Mouse (Mus musculus) hindbrain, embryonic 11.5 days (tissue): ENCODE results near the gene Slc22a8. TPM values are rescaled to one million over a fixed set of nuclear protein-coding genes. Genes with fewer than 3 reads are reported as not detected.

Source experiments
- ATAC-seq: fragments of 200-750 bp; cut with Nextera tagmentation; 2 replicates; pipeline ENCODE4 v1.8.0; 2017; ENCODE audit warnings: mild to moderate bottlenecking, moderate TSS enrichment, moderate library complexity; ENCODE audit not compliant: low FRiP score
- DNase-seq: peaks from one replicate; pipeline ENCODE4 v3.0.0-alpha.2; 2015; ENCODE audit warnings: low spot score
- H3K27ac ChIP-seq: fragments of 300-500 bp; sonication (generic); 2 replicates; pipeline ENCODE4 v1.5.1; 2014; ENCODE audit warnings: mild to moderate bottlenecking, low read depth, low read length
- H3K27me3 ChIP-seq: fragments of 300-500 bp; sonication (generic); 2 replicates; pipeline ENCODE4 v1.6.1; 2014; ENCODE audit warnings: mild to moderate bottlenecking, low read length, moderate library complexity, mixed read lengths; ENCODE audit not compliant: control insufficient read depth, insufficient read depth
- H3K36me3 ChIP-seq: fragments of 300-500 bp; sonication (generic); 2 replicates; pipeline ENCODE4 v1.6.1; 2014; ENCODE audit warnings: mild to moderate bottlenecking, low read length, moderate library complexity, mixed read lengths; ENCODE audit not compliant: control insufficient read depth, insufficient read depth
- H3K4me1 ChIP-seq: fragments of 300-500 bp; sonication (generic); replicated peaks from 2 replicates; pipeline ENCODE4 v1.6.1; 2014; ENCODE audit warnings: low read length, mixed read lengths; ENCODE audit not compliant: control insufficient read depth, insufficient read depth
- H3K4me2 ChIP-seq: fragments of 300-500 bp; sonication (generic); replicated peaks from 2 replicates; pipeline ENCODE4 v1.6.1; 2014; ENCODE audit warnings: mild to moderate bottlenecking, low read depth, low read length
- H3K4me3 ChIP-seq: fragments of 300-500 bp; sonication (generic); 2 replicates; pipeline ENCODE4 v1.5.1; 2014; ENCODE audit warnings: low read depth, low read length
- H3K9ac ChIP-seq: fragments of 300-500 bp; sonication (generic); 2 replicates; pipeline ENCODE4 v1.6.1; 2014; ENCODE audit warnings: low read depth, low read length
- H3K9me3 ChIP-seq: fragments of 300-500 bp; sonication (generic); 2 replicates; pipeline ENCODE4 v1.6.1; 2016; ENCODE audit warnings: low read length; ENCODE audit not compliant: control insufficient read depth
- WGBS: fragments of 180-500 bp; shearing (Covaris S2); extraction: QIAGEN DNeasy Blood & Tissue Kit; methylation state at CpG from one replicate; pipeline ENCODE4 v1.1.7; 2014; 5-methylcytosine and 5-hydroxymethylcytosine counted together
- polyA plus RNA-seq: library from polyadenylated mRNA; unstranded; fragments of >200 nt; fragmentation: Nextera tagmentation; extraction: Ambion mirVana; gene quantifications from 2 replicates; pipeline ENCODE4 v1.2.1, GENCODE M21; 2014

Gene Slc22a8
- polyA plus RNA-seq = 0.08 and 0.45 TPM in 2 replicates

GRCm38 (mm10) chr19:8590954-8591353, at the start of gene Slc22a8:
Gene Slc22a8 (plus strand): TSS chr19:8591254.
- ATAC-seq (no peak), DNase-seq (no peak)
- no peaks in the 10 kb centered on the region; the same call in 1 of the 2 replicates for H3K4me1 ChIP-seq
- H3K9ac ChIP-seq = no peak within 1 kb of the TSS
- H3K27ac ChIP-seq = no peak within 1 kb of the TSS
- H3K36me3 ChIP-seq = no peaks in the 10 kb centered on the region
- H3K9me3 ChIP-seq = no peaks in the 10 kb centered on the region
- WGBS = 69% methylated on average over 8 of the region's 8 CpGs
- no peak within 1 kb of the TSS for H3K4me3 ChIP-seq
- no peak within 1 kb of the TSS for H3K4me2 ChIP-seq
- no peaks in the 10 kb centered on the region for H3K27me3 ChIP-seq

DNA sequence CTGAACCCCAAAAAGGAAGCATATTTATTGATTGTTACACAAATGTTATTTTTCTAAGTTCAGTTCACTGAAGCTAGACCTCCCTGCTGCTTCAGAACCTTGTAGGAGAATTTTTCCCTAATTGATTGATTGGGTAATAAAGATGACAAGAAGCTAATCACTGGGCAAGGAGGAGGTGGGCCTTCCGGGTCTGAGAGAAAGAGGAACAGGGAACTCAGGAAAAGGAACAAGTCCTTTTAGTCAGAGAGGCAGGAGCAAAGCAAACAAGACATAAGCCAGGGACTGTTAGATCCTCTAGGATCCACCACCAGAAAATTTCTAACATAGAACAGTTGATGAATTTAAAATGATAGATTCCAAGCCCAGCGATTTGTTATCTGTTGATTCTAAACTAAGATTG, 32.2 kb upstream of the Slc22a8 start:
- Histone ChIP-seq H3K27ac (no peak overlapping the region), H3K9ac (no peak overlapping the region), H3K4me3 (no peak overlapping the region), H3K9me3 (no peaks in the 10 kb centered on the region), H3K36me3 (no peaks in the 10 kb centered on the region), H3K4me2 (no peak overlapping the region), H3K27me3 (no peaks in the 10 kb centered on the region), H3K4me1 (no peaks in the 10 kb centered on the region)
- 73% methylated on average over 2 of the region's 2 CpGs for WGBS
- DNase-seq (no peak), ATAC-seq (no peak)

DNA sequence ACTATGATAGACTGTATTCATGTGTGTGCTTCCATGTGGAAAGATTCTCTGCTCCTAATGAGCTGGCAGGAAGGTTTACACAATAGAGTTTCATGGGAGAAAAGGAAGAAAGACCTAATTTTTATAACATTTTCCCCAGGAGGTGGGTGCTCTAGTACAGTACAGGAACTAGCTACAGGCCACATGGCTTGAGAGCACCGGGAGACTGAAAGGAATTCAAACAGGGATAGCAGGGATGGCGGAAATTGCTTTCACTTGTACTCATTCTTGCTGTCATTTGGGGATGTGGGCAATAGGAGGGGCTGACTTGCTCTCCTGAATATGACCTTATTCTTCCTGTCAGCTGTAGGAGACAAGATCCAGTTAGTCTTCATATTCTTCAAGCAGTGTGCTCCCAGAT, 27.0 kb upstream of the Slc22a8 start:
- Histone ChIP-seq H3K36me3 (no peaks in the 10 kb centered on the region), H3K9ac (no peak overlapping the region), H3K4me1 (no peaks in the 10 kb centered on the region), H3K27ac (no peak overlapping the region), H3K4me2 (no peak overlapping the region), H3K27me3 (no peaks in the 10 kb centered on the region), H3K4me3 (no peak overlapping the region), H3K9me3 (no peaks in the 10 kb centered on the region)
- no peak for ATAC-seq
- DNase-seq = no peak
- WGBS = 69% methylated on average over 2 of the region's 2 CpGs

- no peak overlapping the region for H3K4me2 ChIP-seq
- H3K27me3 ChIP-seq = no peaks in the 10 kb centered on the region
- no peak overlapping the region for H3K27ac ChIP-seq
- no peaks in the 10 kb centered on the region for H3K4me1 ChIP-seq
- ATAC-seq = no peak
- WGBS = 88% methylated on average over 3 of the region's 3 CpGs
- no peak overlapping the region for H3K9ac ChIP-seq
- H3K9me3 ChIP-seq = no peaks in the 10 kb centered on the region
- no peak overlapping the region for H3K4me3 ChIP-seq
- DNase-seq = no peak
- no peaks in the 10 kb centered on the region for H3K36me3 ChIP-seq
Measured at GRCm38 (mm10) chr19:8564469-8564868, 26.6 kb upstream of the Slc22a8 start.

GRCm38 (mm10) chr19:8565262-8565661, 25.8 kb upstream of the Slc22a8 start:
- Histone ChIP-seq H3K9me3 (no peaks in the 10 kb centered on the region), H3K4me1 (no peaks in the 10 kb centered on the region), H3K4me2 (no peak overlapping the region), H3K36me3 (no peaks in the 10 kb centered on the region), H3K9ac (no peak overlapping the region), H3K27me3 (no peaks in the 10 kb centered on the region), H3K4me3 (no peak overlapping the region), H3K27ac (no peak overlapping the region)
- WGBS = 71% methylated on average over 2 of the region's 2 CpGs
- ATAC-seq = no peak
- no peak for DNase-seq

DNA sequence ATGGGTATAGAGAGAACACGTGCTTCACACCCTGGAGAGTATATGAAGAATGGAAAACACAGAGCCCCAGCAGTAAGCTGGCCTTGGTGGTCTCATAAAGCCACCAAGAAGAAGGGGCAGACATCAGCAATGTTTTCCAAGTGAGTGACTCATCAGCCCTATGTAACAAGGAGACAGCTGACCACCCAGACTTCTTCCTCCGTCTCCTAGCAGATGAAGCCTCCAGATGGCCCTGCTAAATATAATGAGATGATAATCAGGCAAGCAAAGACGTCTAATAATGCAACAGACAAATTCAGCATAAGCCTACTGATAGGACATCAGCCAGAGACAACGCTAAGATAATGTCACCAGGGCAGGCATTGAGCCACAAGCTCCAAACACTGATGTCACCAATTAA, 25.1 kb upstream of the Slc22a8 start:
- H3K9ac ChIP-seq = no peak overlapping the region
- no peak overlapping the region for H3K27ac ChIP-seq
- H3K4me1 ChIP-seq = no peaks in the 10 kb centered on the region
- no peaks in the 10 kb centered on the region for H3K9me3 ChIP-seq
- DNase-seq (no peak), ATAC-seq (peak; percentile 48; the same call in 1 of the 2 replicates)
- H3K4me2 ChIP-seq = no peak overlapping the region
- H3K36me3 ChIP-seq = no peaks in the 10 kb centered on the region
- no peak overlapping the region for H3K4me3 ChIP-seq
- WGBS = 48% methylated on average over 4 of the region's 4 CpGs
- H3K27me3 ChIP-seq = no peaks in the 10 kb centered on the region

- H3K9ac ChIP-seq = no peak overlapping the region
- peak; percentile 56 for DNase-seq
- no peak overlapping the region for H3K27ac ChIP-seq
- no peaks in the 10 kb centered on the region for H3K27me3 ChIP-seq
- no peak overlapping the region for H3K4me3 ChIP-seq
- WGBS = 46% methylated on average over 13 of the region's 13 CpGs
- H3K36me3 ChIP-seq = no peaks in the 10 kb centered on the region
- no peak overlapping the region for H3K4me2 ChIP-seq
- ATAC-seq = no peak
- no peaks in the 10 kb centered on the region for H3K9me3 ChIP-seq
- no peaks in the 10 kb centered on the region for H3K4me1 ChIP-seq
Measured at GRCm38 (mm10) chr19:8567104-8567880, 23.8 kb upstream of the Slc22a8 start.

DNA sequence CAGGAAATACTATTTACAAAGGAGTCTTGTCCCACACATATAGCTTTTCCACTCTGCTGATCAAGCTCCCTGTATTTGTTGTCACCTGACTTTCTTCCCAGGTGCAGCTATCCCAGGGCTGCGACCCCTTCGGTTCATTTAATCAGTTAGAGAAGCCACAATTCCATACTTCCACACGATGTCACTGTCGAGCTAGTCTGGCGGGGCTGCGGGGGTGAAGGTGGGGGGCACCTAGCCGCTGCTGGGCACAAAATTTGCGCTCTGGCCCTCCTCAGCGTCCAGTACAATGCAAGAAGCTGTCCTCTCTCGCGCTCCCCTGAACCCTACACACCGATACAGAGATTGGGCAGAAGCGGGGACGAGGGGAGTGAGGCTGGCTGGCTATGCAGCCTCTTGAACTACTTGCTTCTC, 21.6 kb upstream of the Slc22a8 start:
- 4% methylated on average over 14 of the region's 14 CpGs for WGBS
- H3K27ac ChIP-seq = no peak overlapping the region
- H3K4me2 ChIP-seq = peak overlapping the region; percentile 26
- no peaks in the 10 kb centered on the region for H3K36me3 ChIP-seq
- no peaks in the 10 kb centered on the region for H3K27me3 ChIP-seq
- no peaks in the 10 kb centered on the region for H3K4me1 ChIP-seq
- H3K9me3 ChIP-seq = no peaks in the 10 kb centered on the region
- ATAC-seq (0 out of 2 replicates have a peak, but pooled peaks have one; percentile 15), DNase-seq (peak; percentile 47)
- H3K9ac ChIP-seq = no peak overlapping the region
- H3K4me3 ChIP-seq = peak overlapping the region; percentile 20; the same call in 1 of the 2 replicates
